Comparison of ENCODE assay signal across 17 mouse cellular contexts in genomic region chr11:118889500-118889899, GRCm38 (mm10). TPM values are rescaled to one million over a fixed set of nuclear protein-coding genes. Genes with fewer than 3 reads are reported as not detected.
DNase-seq lines count a peak whose midpoint lies in the region; TF ChIP-seq lines count a peak whose summit lies in the region.
"Had no signal": no experiment of that assay in that cellular context is flagged by ENCODE, and none has a peak within 500 bp of the region (broad histone marks: within the 10 kb centered on the region; RNA-seq: fewer than 3 reads in every experiment).

No protein-coding gene starts in this region.

- H3K4me3 ChIP-seq in layer of hippocampus, adult 2 months = no peak overlapping the region
- H3K4me3 ChIP-seq in cerebellum, adult 2 months (replicated peaks; ENCODE audit: insufficient read depth, low read depth, low read length) = no peak overlapping the region
- H3K4me3 ChIP-seq: embryonic facial prominence, embryonic 12.5 days; forebrain, embryonic 15.5 days; heart, embryonic 10.5 days; hindbrain, embryonic 12.5 days had no signal

- DNase-seq in layer of hippocampus, adult 2 months (ENCODE audit: low spot score in 2 of 2) = no peak
- no peak for DNase-seq in layer of hippocampus, adult 9-10 months (ENCODE audit: low spot score)
- peak; percentile 65 to 66 for DNase-seq in cerebellum, adult 2 months
- DNase-seq in cerebellum, adult 9-10 months = peak; percentile 75
- no peak for DNase-seq in frontal cortex, postnatal 36 days (ENCODE audit: low spot score in 2 of 2)
- no peak for DNase-seq in heart, adult 8-10 months (ENCODE audit: low spot score)
- DNase-seq: adrenal gland, adult 2 months; adrenal gland, postnatal 25 days; gastrocnemius, postnatal 14 days; heart, postnatal 10 days; heart, postnatal 4 days; kidney, adult 11 months had no signal

- H3K4me1 ChIP-seq in cerebellum, adult 2 months (ENCODE audit: control insufficient read depth, insufficient read depth, low read length) = peaks cover 86% of the 10 kb centered on the region
- H3K4me1 ChIP-seq: embryonic facial prominence, embryonic 12.5 days; heart, embryonic 10.5 days had no signal

- WGBS in cerebellum, adult 2 months = 16% methylated on average over 4 of the region's 4 CpGs

- no peak for TF ChIP-seq CTCF in layer of hippocampus, adult 2 months (conservative IDR thresholded peaks at IDR 0.05)
- no peak for TF ChIP-seq CTCF in cerebellum, adult 2 months (IDR thresholded peaks at IDR 0.05; ENCODE audit: borderline replicate concordance, insufficient read depth, low read depth, low read length)

- no peaks in the 10 kb centered on the region for H3K27me3 ChIP-seq in cerebellum, adult 2 months (ENCODE audit: control insufficient read depth, insufficient read depth, low read length)
- H3K27me3 ChIP-seq: embryonic facial prominence, embryonic 12.5 days; forebrain, embryonic 15.5 days; hindbrain, embryonic 12.5 days had no signal

- peak overlapping the region; percentile 36; the same call in 1 of the 2 replicates for H3K27ac ChIP-seq in layer of hippocampus, adult 2 months
- H3K27ac ChIP-seq in cerebellum, adult 2 months (ENCODE audit: insufficient read depth, low read length) = peak overlapping the region; percentile 98
- H3K27ac ChIP-seq: embryonic facial prominence, embryonic 12.5 days; forebrain, embryonic 15.5 days; heart, embryonic 10.5 days had no signal

- TF ChIP-seq POLR2A in cerebellum, adult 2 months (IDR thresholded peaks at IDR 0.05; ENCODE audit: borderline replicate concordance, insufficient read depth, low read length) = no peak

RNA-seq across cellular contexts. Expression of gene Rbfox3, which starts 21.9 kb away (rescaled TPM):
- 100 to 1,000 TPM; 276 to 303 TPM for total RNA-seq in layer of hippocampus, adult 2 months (2021)
- 163 and 201 TPM in 2 replicates for polyA plus RNA-seq in cerebellum, adult 2 months (2012; rRNA removed)
- total RNA-seq in heart, adult 8-10 months (2022) = under 1 TPM in 3 of 4 experiments, not detected in 1; 0.14 to 0.19 (median 0.16) TPM
- total RNA-seq: granulocyte monocyte progenitor cell, adult 5-6 weeks had no signal

Comparison
In these comparisons a context has a peak if more than half of its experiments do, and no peak if none do; other contexts are left out.
1. DNase-seq: peak in cerebellum, adult 2 months (2 of 2) and cerebellum, adult 9-10 months (single experiment); none in layer of hippocampus, adult 2 months (0 of 2), layer of hippocampus, adult 9-10 months (single experiment), frontal cortex, postnatal 36 days (0 of 2) and heart, adult 8-10 months (single experiment).
2. RNA of gene Rbfox3, which starts 21.9 kb away (total RNA-seq): 276 to 303 TPM in layer of hippocampus, adult 2 months; 0.14 to 0.19 TPM in heart, adult 8-10 months; every median in the first group is over 100 times any median in the second.